In the genomic region with DNA sequence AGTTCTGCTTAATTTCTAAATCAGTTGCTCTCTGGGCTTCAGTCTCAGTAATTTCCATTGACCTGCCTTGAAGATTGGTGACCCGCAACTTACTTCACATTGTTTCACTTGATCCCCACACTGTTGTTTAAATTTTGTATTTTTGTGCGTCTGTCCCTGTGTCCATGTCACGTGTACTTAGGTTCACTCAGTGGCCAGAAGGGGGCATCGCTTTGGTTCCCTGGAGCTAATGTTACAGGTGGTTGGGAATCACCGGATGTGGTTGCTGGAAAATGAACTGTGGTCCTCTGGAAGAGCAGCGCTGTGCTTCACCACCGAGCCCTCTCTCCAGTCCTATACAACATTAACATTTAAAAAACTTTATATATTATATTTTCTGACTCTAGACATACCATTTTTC, we compare ENCODE assay signal across 27 mouse cellular contexts.
DNase-seq lines count a peak whose midpoint lies in the region; ATAC-seq and TF ChIP-seq lines count a peak whose summit lies in the region.
"Had no signal": no experiment of that assay in that cellular context is flagged by ENCODE, and none has a peak within 500 bp of the region (broad histone marks: within the 10 kb centered on the region; RNA-seq: fewer than 3 reads in every experiment).

No protein-coding gene starts in this region.

- H3K4me3 ChIP-seq in intestine, postnatal 0 days (ENCODE audit: low read depth, low read length) = no peak overlapping the region
- H3K4me3 ChIP-seq in intestine, embryonic 15.5 days (replicated peaks) = no peak overlapping the region
- no peak overlapping the region for H3K4me3 ChIP-seq in liver, adult 2 months (ENCODE audit: insufficient read depth, low read depth, low read length)
- H3K4me3 ChIP-seq in stomach, postnatal 0 days (ENCODE audit: low read depth, low read length) = no peak overlapping the region
- no peak overlapping the region for H3K4me3 ChIP-seq in thymus, adult 2 months (ENCODE audit: control insufficient read depth, insufficient read depth, low read length)
- H3K4me3 ChIP-seq: embryonic facial prominence, embryonic 10.5 days; embryonic facial prominence, embryonic 15.5 days; forebrain, embryonic 12.5 days; heart, embryonic 13.5 days; hindbrain, embryonic 10.5 days; hindbrain, embryonic 15.5 days; megakaryocyte, embryonic 14.5 days; midbrain, embryonic 13.5 days had no signal

- H3K9me3 ChIP-seq in intestine, postnatal 0 days (ENCODE audit: control insufficient read depth) = no peaks in the 10 kb centered on the region
- H3K9me3 ChIP-seq in intestine, embryonic 15.5 days = no peaks in the 10 kb centered on the region
- no peaks in the 10 kb centered on the region for H3K9me3 ChIP-seq in stomach, postnatal 0 days (ENCODE audit: control insufficient read depth, low read length)
- H3K9me3 ChIP-seq: embryonic facial prominence, embryonic 10.5 days; embryonic facial prominence, embryonic 15.5 days; forebrain, embryonic 12.5 days; heart, embryonic 13.5 days; hindbrain, embryonic 10.5 days; hindbrain, embryonic 15.5 days; midbrain, embryonic 13.5 days had no signal

- 93% methylated on average over 7 of the region's 7 CpGs for WGBS in intestine, postnatal 0 days
- 92% methylated on average over 7 of the region's 7 CpGs for WGBS in intestine, embryonic 15.5 days
- 88% methylated on average over 7 of the region's 7 CpGs for WGBS in liver, adult 2 months
- 86% methylated on average over 7 of the region's 7 CpGs for WGBS in stomach, postnatal 0 days
- WGBS in thymus, adult 2 months = 97% methylated on average over 7 of the region's 7 CpGs

- no peak for TF ChIP-seq POLR2A in liver, adult 2 months (IDR thresholded peaks at IDR 0.05; ENCODE audit: extremely low read depth, insufficient read depth, low read length)
- TF ChIP-seq POLR2A in thymus, adult 2 months (IDR thresholded peaks at IDR 0.05; ENCODE audit: control insufficient read depth, extremely low read depth, insufficient read depth, low read length, poor library complexity) = no peak

- H3K27me3 ChIP-seq in intestine, postnatal 0 days (replicated peaks; ENCODE audit: control insufficient read depth, insufficient read depth, low read length) = no peaks in the 10 kb centered on the region
- H3K27me3 ChIP-seq in intestine, embryonic 15.5 days (replicated peaks) = no peaks in the 10 kb centered on the region
- no peaks in the 10 kb centered on the region for H3K27me3 ChIP-seq in liver, adult 2 months (ENCODE audit: control insufficient read depth, insufficient read depth, low read length)
- H3K27me3 ChIP-seq in stomach, postnatal 0 days (ENCODE audit: control insufficient read depth, insufficient read depth, low read length) = no peaks in the 10 kb centered on the region
- H3K27me3 ChIP-seq in thymus, adult 2 months (ENCODE audit: control insufficient read depth, insufficient read depth, low read length) = no peaks in the 10 kb centered on the region
- H3K27me3 ChIP-seq: CH12.LX; embryonic facial prominence, embryonic 15.5 days; forebrain, embryonic 12.5 days; heart, embryonic 13.5 days; hindbrain, embryonic 15.5 days; megakaryocyte, embryonic 14.5 days; midbrain, embryonic 13.5 days had no signal

- peak; percentile 22 for DNase-seq in liver, adult 2 months (ENCODE audit: extremely low read depth, low read depth, low spot score)
- DNase-seq in liver (no peak), ES-CJ7 (ENCODE audit: low read depth, low spot score) (peak; percentile 31)
- no peak for DNase-seq in stomach, postnatal 0 days (ENCODE audit: low spot score)
- DNase-seq in thymus, adult 2 months = no peak
- DNase-seq: adrenal gland, postnatal 10 days; cerebellum, adult 8-10 months; cerebellum, postnatal 25 days; forebrain, postnatal 0 days; heart, postnatal 10 days; kidney, adult 8-10 months; lung, adult 18-20 months; lung, postnatal 4 days; spleen, adult 18-20 months had no signal

- H3K27ac ChIP-seq in intestine, postnatal 0 days (ENCODE audit: low read depth, low read length) = no peak overlapping the region
- H3K27ac ChIP-seq in intestine, embryonic 15.5 days = no peak overlapping the region
- no peak overlapping the region for H3K27ac ChIP-seq in liver, adult 2 months (replicated peaks; ENCODE audit: insufficient read depth, low read depth, low read length)
- H3K27ac ChIP-seq in stomach, postnatal 0 days (replicated peaks) = no peak overlapping the region
- no peak overlapping the region for H3K27ac ChIP-seq in thymus, adult 2 months (ENCODE audit: control insufficient read depth, insufficient read depth, low read length)
- H3K27ac ChIP-seq: embryonic facial prominence, embryonic 10.5 days; embryonic facial prominence, embryonic 15.5 days; forebrain, embryonic 12.5 days; heart, embryonic 13.5 days; hindbrain, embryonic 10.5 days; hindbrain, embryonic 15.5 days; midbrain, embryonic 13.5 days had no signal

- no peak overlapping the region for H3K4me2 ChIP-seq in intestine, postnatal 0 days (replicated peaks; ENCODE audit: low read depth)
- H3K4me2 ChIP-seq in intestine, embryonic 15.5 days (replicated peaks) = no peak overlapping the region
- H3K4me2 ChIP-seq in stomach, postnatal 0 days (replicated peaks; ENCODE audit: low read depth) = no peak overlapping the region
- H3K4me2 ChIP-seq: embryonic facial prominence, embryonic 15.5 days; forebrain, embryonic 12.5 days; heart, embryonic 13.5 days; hindbrain, embryonic 15.5 days; liver, embryonic 11.5 days; midbrain, embryonic 13.5 days had no signal

- no peak for TF ChIP-seq EP300 in stomach, postnatal 0 days (optimal IDR thresholded peaks at IDR 0.05)

- no peaks in the 10 kb centered on the region for H3K4me1 ChIP-seq in intestine, postnatal 0 days (replicated peaks; ENCODE audit: control insufficient read depth, insufficient read depth, low read length)
- H3K4me1 ChIP-seq in intestine, embryonic 15.5 days (replicated peaks) = no peaks in the 10 kb centered on the region
- H3K4me1 ChIP-seq in liver, adult 2 months (ENCODE audit: control insufficient read depth, insufficient read depth, low read length) = no peaks in the 10 kb centered on the region
- no peaks in the 10 kb centered on the region for H3K4me1 ChIP-seq in stomach, postnatal 0 days (replicated peaks; ENCODE audit: control insufficient read depth, insufficient read depth)
- H3K4me1 ChIP-seq in thymus, adult 2 months (replicated peaks; ENCODE audit: control insufficient read depth, insufficient read depth, low read length) = no peaks in the 10 kb centered on the region
- H3K4me1 ChIP-seq: embryonic facial prominence, embryonic 10.5 days; embryonic facial prominence, embryonic 15.5 days; forebrain, embryonic 12.5 days; heart, embryonic 13.5 days; hindbrain, embryonic 10.5 days; hindbrain, embryonic 15.5 days; megakaryocyte, embryonic 14.5 days; midbrain, embryonic 13.5 days had no signal

- H3K9ac ChIP-seq in intestine, postnatal 0 days (ENCODE audit: low read depth, low read length) = no peak overlapping the region
- H3K9ac ChIP-seq in intestine, embryonic 15.5 days = no peak overlapping the region
- H3K9ac ChIP-seq in liver, adult 2 months (ENCODE audit: low read depth, low read length) = no peak overlapping the region
- no peak overlapping the region for H3K9ac ChIP-seq in stomach, postnatal 0 days (ENCODE audit: low read length)
- H3K9ac ChIP-seq: embryonic facial prominence, embryonic 15.5 days; forebrain, embryonic 12.5 days; forebrain, postnatal 0 days; heart, embryonic 13.5 days; hindbrain, embryonic 15.5 days; midbrain, embryonic 13.5 days had no signal

- H3K36me3 ChIP-seq in intestine, postnatal 0 days (ENCODE audit: control insufficient read depth, insufficient read depth) = no peaks in the 10 kb centered on the region
- H3K36me3 ChIP-seq in intestine, embryonic 15.5 days = no peaks in the 10 kb centered on the region
- no peaks in the 10 kb centered on the region for H3K36me3 ChIP-seq in liver, adult 2 months (ENCODE audit: control insufficient read depth, insufficient read depth, low read length)
- H3K36me3 ChIP-seq in stomach, postnatal 0 days (ENCODE audit: control insufficient read depth, insufficient read depth, low read length) = no peaks in the 10 kb centered on the region
- no peaks in the 10 kb centered on the region for H3K36me3 ChIP-seq in thymus, adult 2 months (ENCODE audit: control insufficient read depth, insufficient read depth, low read length)
- H3K36me3 ChIP-seq: embryonic facial prominence, embryonic 10.5 days; embryonic facial prominence, embryonic 15.5 days; forebrain, embryonic 12.5 days; heart, embryonic 13.5 days; hindbrain, embryonic 10.5 days; hindbrain, embryonic 15.5 days; midbrain, embryonic 13.5 days had no signal

- no peak for ATAC-seq in intestine, postnatal 0 days
- ATAC-seq in intestine, embryonic 15.5 days = no peak
- ATAC-seq in stomach, postnatal 0 days (ENCODE audit: low FRiP score, low TSS enrichment) = no peak
- ATAC-seq: forebrain, postnatal 0 days; lung, postnatal 0 days; midbrain, embryonic 13.5 days had no signal

- peak; percentile 26; the same call in 1 of the 2 replicates for TF ChIP-seq CTCF in intestine, postnatal 0 days (IDR thresholded peaks at IDR 0.05; ENCODE audit: low read depth)
- TF ChIP-seq CTCF in liver, adult 2 months (IDR thresholded peaks at IDR 0.05; ENCODE audit: low read depth, low read length) = no peak
- peak; percentile 40 for TF ChIP-seq CTCF in stomach, postnatal 0 days (IDR thresholded peaks at IDR 0.05; ENCODE audit: low read depth)
- no peak for TF ChIP-seq CTCF in thymus, adult 2 months (IDR thresholded peaks at IDR 0.05; ENCODE audit: borderline replicate concordance, control insufficient read depth, extremely low read depth, insufficient read depth, low read length, poor library complexity)

- H3K79me2 ChIP-seq in liver, adult 2 months (ENCODE audit: control insufficient read depth, insufficient read depth, low read length) = no peaks in the 10 kb centered on the region

Comparison
In these comparisons a context has a peak if more than half of its experiments do, and no peak if none do; other contexts are left out.
1. DNase-seq: peak in liver, adult 2 months (single experiment) and ES-CJ7 (single experiment); none in liver (single experiment), stomach, postnatal 0 days (single experiment) and thymus, adult 2 months (single experiment).
2. CTCF ChIP-seq: peak in intestine, postnatal 0 days (single experiment) and stomach, postnatal 0 days (single experiment); none in liver, adult 2 months (single experiment) and thymus, adult 2 months (single experiment).